Mouse (Mus musculus) kidney, embryonic 14.5 days (tissue): ENCODE data around the gene Tgfbi. TPM values are rescaled to one million over a fixed set of nuclear protein-coding genes. Genes with fewer than 3 reads are reported as not detected.

Experiments
- ATAC-seq: fragments of 200-750 bp; cut with Nextera tagmentation; 2 replicates; pipeline ENCODE4 v1.8.0; 2017; ENCODE audit warnings: moderate number of reproducible peaks, mild to moderate bottlenecking, moderate TSS enrichment, moderate library complexity; ENCODE audit not compliant: low FRiP score, low TSS enrichment
- H3K27ac ChIP-seq: fragments of 300-500 bp; sonication (generic); 2 replicates; pipeline ENCODE4 v1.5.1; 2014; ENCODE audit warnings: low read depth, mild to moderate bottlenecking, low read length, moderate library complexity, mixed read lengths
- H3K27me3 ChIP-seq: fragments of 300-500 bp; sonication (generic); 2 replicates; pipeline ENCODE4 v1.6.1; 2014; ENCODE audit warnings: mild to moderate bottlenecking, low read length; ENCODE audit not compliant: control insufficient read depth, insufficient read depth
- H3K36me3 ChIP-seq: fragments of 300-500 bp; sonication (generic); 2 replicates; pipeline ENCODE4 v1.6.1; 2014; ENCODE audit warnings: low read length, mixed read lengths; ENCODE audit not compliant: control insufficient read depth, insufficient read depth
- H3K4me1 ChIP-seq: fragments of 300-500 bp; sonication (generic); 2 replicates; pipeline ENCODE4 v1.6.1; 2014; ENCODE audit warnings: low read length, mixed read lengths; ENCODE audit not compliant: control insufficient read depth, insufficient read depth
- H3K4me2 ChIP-seq: fragments of 300-500 bp; sonication (generic); replicated peaks from 2 replicates; pipeline ENCODE4 v1.6.1; 2014; ENCODE audit warnings: low read depth, mild to moderate bottlenecking, low read length
- H3K4me3 ChIP-seq: fragments of 300-500 bp; sonication (generic); 2 replicates; pipeline ENCODE4 v1.5.1; 2014; ENCODE audit warnings: mild to moderate bottlenecking, low read length
- H3K9ac ChIP-seq: fragments of 300-500 bp; sonication (generic); 2 replicates; pipeline ENCODE4 v1.6.1; 2014; ENCODE audit warnings: low read depth, mild to moderate bottlenecking, low read length, moderate library complexity
- H3K9me3 ChIP-seq: fragments of 300-500 bp; sonication (generic); 2 replicates; pipeline ENCODE4 v1.6.1; 2016; ENCODE audit warnings: low read length; ENCODE audit not compliant: control insufficient read depth
- WGBS: fragments of 180-500 bp; shearing (Covaris S2); extraction: QIAGEN DNeasy Blood & Tissue Kit; methylation state at CpG from one replicate; pipeline ENCODE4 v1.1.7; 2014; 5-methylcytosine and 5-hydroxymethylcytosine counted together
- polyA plus RNA-seq: library from polyadenylated mRNA; unstranded; fragments of >200 nt; fragmentation: Nextera tagmentation; extraction: Ambion mirVana; gene quantifications from 2 replicates; pipeline ENCODE4 v1.2.1, GENCODE M21; 2014

Gene Tgfbi
- polyA plus RNA-seq, 1 experiment from 2014 or later = 105 TPM

GRCm38 (mm10) chr13:56580450-56580849, 28.9 kb upstream of the Tgfbi start:
- WGBS = 72% methylated on average over 5 of the region's 5 CpGs
- Histone ChIP-seq H3K27ac (peak overlapping the region; percentile 97; the same call in 1 of the 2 replicates), H3K4me2 (no peak overlapping the region), H3K9ac (no peak overlapping the region), H3K9me3 (no peaks in the 10 kb centered on the region), H3K27me3 (no peaks in the 10 kb centered on the region), H3K4me1 (peaks cover 32% of the 10 kb centered on the region), H3K36me3 (no peaks in the 10 kb centered on the region), H3K4me3 (no peak overlapping the region)
- no peak for ATAC-seq

- H3K9me3 ChIP-seq = no peaks in the 10 kb centered on the region
- H3K27me3 ChIP-seq = no peaks in the 10 kb centered on the region
- peak; percentile 7 for ATAC-seq
- peak overlapping the region; percentile 31; the same call in 1 of the 2 replicates for H3K9ac ChIP-seq
- no peak overlapping the region for H3K4me3 ChIP-seq
- peak overlapping the region; percentile 97 for H3K27ac ChIP-seq
- WGBS = 6% methylated on average over 3 of the region's 3 CpGs
- H3K36me3 ChIP-seq = no peaks in the 10 kb centered on the region
- peaks cover 32% of the 10 kb centered on the region for H3K4me1 ChIP-seq
- H3K4me2 ChIP-seq = peak overlapping the region; percentile 17; the same call in 1 of the 2 replicates
Measured at GRCm38 (mm10) chr13:56581512-56581911, 27.8 kb upstream of the Tgfbi start.

DNA sequence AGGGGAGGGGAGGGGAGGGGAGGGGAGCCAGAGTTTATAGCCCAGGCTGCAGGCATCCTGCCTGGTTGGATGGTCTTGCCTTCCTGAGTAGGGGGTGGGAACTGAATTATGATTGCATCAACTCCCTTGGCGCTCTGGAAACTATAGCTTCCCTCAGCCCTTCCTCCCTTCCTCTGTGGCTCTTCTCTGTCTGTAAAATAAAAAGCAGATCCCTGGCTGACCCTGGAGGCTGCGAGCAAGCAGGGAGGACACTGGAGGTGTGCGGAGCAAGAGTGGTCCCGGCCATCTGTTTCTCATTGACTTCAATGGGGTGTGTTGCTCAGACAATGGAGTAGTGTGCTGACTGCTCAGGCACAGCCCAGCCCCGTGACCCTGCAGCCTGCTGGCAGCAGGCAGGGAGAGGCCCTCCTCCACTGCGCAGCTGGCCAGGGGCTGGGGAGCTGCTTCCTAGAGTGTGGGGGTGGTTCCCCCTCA, 27.3 kb upstream of the Tgfbi start:
- ATAC-seq = peak; percentile 98
- Histone ChIP-seq H3K4me1 (peaks cover 32% of the 10 kb centered on the region), H3K4me3 (no peak overlapping the region), H3K27me3 (no peaks in the 10 kb centered on the region), H3K9ac (peak overlapping the region; percentile 34; the same call in 1 of the 2 replicates), H3K4me2 (peak overlapping the region; percentile 19), H3K9me3 (no peaks in the 10 kb centered on the region), H3K27ac (peak overlapping the region; percentile 97), H3K36me3 (no peaks in the 10 kb centered on the region)
- under 1% methylated on average over 6 of the region's 6 CpGs for WGBS

DNA sequence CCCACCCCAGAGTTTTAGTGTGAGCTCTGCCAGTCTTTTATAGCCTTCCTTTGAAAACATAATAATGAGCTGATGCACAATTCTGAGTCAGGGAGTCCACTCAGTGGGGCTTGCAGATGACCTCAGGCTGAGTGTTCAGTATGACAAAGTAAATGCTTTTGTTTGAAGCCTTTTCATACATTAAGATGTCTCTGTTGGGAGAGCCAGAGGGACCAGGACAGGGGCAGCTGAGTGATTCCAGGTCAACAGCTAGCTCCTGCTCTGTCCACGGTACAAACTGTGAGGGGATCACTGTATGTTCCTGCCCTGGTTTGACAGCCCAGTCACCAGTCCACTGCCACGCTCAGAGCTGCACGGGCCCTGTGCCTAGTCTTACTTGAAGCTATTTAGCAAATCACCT, 26.6 kb upstream of the Tgfbi start:
- no peak overlapping the region for H3K4me2 ChIP-seq

GRCm38 (mm10) chr13:56586046-56586445, 23.3 kb upstream of the Tgfbi start:
- peaks cover 54% of the 10 kb centered on the region for H3K4me1 ChIP-seq
- no peak for ATAC-seq
- no peaks in the 10 kb centered on the region for H3K27me3 ChIP-seq
- H3K9me3 ChIP-seq = no peaks in the 10 kb centered on the region
- H3K9ac ChIP-seq = no peak overlapping the region
- no peak overlapping the region for H3K27ac ChIP-seq
- H3K36me3 ChIP-seq = no peaks in the 10 kb centered on the region
- H3K4me2 ChIP-seq = no peak overlapping the region
- 40% methylated on average over 3 of the region's 3 CpGs for WGBS
- H3K4me3 ChIP-seq = no peak overlapping the region

More for the DNA sequence above, 26.6 kb upstream of the Tgfbi start:
- Histone ChIP-seq H3K27me3 (no peaks in the 10 kb centered on the region), H3K9me3 (no peaks in the 10 kb centered on the region), H3K9ac (no peak overlapping the region), H3K27ac (peak overlapping the region; percentile 97), H3K4me1 (peaks cover 32% of the 10 kb centered on the region), H3K36me3 (no peaks in the 10 kb centered on the region), H3K4me3 (no peak overlapping the region)
- 13% methylated on average over 3 of the region's 3 CpGs for WGBS
- peak; percentile 32 for ATAC-seq

DNA sequence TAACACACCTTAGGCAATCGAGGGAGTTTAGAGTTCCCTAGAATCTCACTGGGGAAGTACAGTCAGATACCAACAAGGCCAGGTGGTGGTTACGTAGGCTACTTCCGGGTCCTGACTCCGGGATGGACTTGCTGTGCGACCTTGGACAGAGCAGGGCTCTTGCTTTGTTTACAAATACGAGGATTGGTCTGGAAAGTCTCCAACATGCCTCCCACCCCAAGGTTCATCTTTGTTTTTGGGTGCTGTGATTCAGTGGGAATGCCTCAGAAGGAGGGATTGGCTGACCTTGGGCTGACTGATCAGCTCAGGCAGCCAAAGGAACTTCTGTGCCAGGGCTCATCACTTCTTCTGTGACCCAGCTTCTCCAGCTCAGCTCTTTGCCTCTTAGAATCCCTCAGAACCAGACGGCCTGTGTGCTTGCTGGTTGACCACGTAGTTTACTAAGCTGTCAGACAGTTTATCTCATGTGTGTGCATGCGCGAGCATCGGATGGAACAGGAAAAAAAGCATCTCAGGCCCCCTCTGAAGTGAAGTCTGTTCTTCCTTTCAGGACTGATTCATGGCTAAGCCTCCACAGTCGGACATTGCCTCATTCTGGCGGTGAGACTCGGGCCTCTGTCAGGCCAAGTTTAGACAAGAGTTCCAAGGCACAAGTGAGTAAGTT, 20.7 kb upstream of the Tgfbi start:
- H3K9me3 ChIP-seq = no peaks in the 10 kb centered on the region
- peak overlapping the region; percentile 32; the same call in 1 of the 2 replicates for H3K27ac ChIP-seq
- ATAC-seq = no peak
- no peaks in the 10 kb centered on the region for H3K36me3 ChIP-seq
- H3K4me2 ChIP-seq = no peak overlapping the region
- H3K4me1 ChIP-seq = peaks cover 41% of the 10 kb centered on the region
- H3K27me3 ChIP-seq = no peaks in the 10 kb centered on the region
- no peak overlapping the region for H3K4me3 ChIP-seq
- WGBS = 64% methylated on average over 14 of the region's 14 CpGs
- no peak overlapping the region for H3K9ac ChIP-seq

DNA sequence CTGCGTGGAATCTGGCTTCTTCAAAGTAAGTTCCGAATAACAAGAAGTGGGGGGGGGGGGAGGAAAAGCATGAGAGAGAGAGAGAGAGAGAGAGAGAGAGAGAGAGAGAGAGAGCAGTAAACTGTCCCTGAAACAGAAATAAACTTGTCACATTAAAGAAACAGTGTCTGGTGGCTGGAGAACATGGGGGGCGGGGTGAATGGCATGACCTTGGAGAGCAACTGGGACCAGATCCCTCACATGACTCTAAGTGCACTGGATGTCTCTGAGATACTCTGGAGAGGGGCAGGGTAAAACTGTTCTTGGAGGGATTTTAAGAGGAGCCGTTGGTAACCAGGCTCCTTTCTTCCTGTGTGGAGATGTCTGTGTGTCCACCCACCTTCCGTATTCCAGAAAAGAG, 19.1 kb upstream of the Tgfbi start:
- Histone ChIP-seq H3K4me3 (no peak overlapping the region), H3K4me1 (peaks cover 42% of the 10 kb centered on the region), H3K36me3 (no peaks in the 10 kb centered on the region), H3K4me2 (no peak overlapping the region), H3K27me3 (no peaks in the 10 kb centered on the region), H3K27ac (no peak overlapping the region), H3K9me3 (no peaks in the 10 kb centered on the region), H3K9ac (no peak overlapping the region)
- WGBS = 54% methylated on average over 5 of the region's 5 CpGs
- ATAC-seq = no peak

- 77% methylated on average over 8 of the region's 8 CpGs for WGBS
- H3K4me3 ChIP-seq = no peak overlapping the region
- no peaks in the 10 kb centered on the region for H3K27me3 ChIP-seq
- peaks cover 42% of the 10 kb centered on the region for H3K4me1 ChIP-seq
- no peak for ATAC-seq
- H3K4me2 ChIP-seq = no peak overlapping the region
- H3K9ac ChIP-seq = no peak overlapping the region
- no peak overlapping the region for H3K27ac ChIP-seq
- H3K9me3 ChIP-seq = no peaks in the 10 kb centered on the region
- no peaks in the 10 kb centered on the region for H3K36me3 ChIP-seq
Measured at GRCm38 (mm10) chr13:56591191-56591590, 18.1 kb upstream of the Tgfbi start.

- Histone ChIP-seq H3K36me3 (no peaks in the 10 kb centered on the region), H3K27me3 (no peaks in the 10 kb centered on the region), H3K9ac (no peak overlapping the region), H3K4me3 (no peak overlapping the region), H3K4me1 (peaks cover 42% of the 10 kb centered on the region), H3K27ac (no peak overlapping the region), H3K4me2 (no peak overlapping the region), H3K9me3 (no peaks in the 10 kb centered on the region)
- ATAC-seq = no peak
- WGBS = 65% methylated on average over 2 of the region's 2 CpGs
Measured at GRCm38 (mm10) chr13:56591939-56592338, 17.4 kb upstream of the Tgfbi start.
